Mouse (Mus musculus): Measurements from ENCODE around the gene Gm4353. TPM values are rescaled to one million over a fixed set of nuclear protein-coding genes. Genes with fewer than 3 reads are reported as not detected.
"Not testable (repeated sequence)": the region's sequence is repeated elsewhere in the genome, so short reads cannot be mapped to it uniquely, and the experiment has no call there.

Gm4353 gene
- polyA plus RNA-seq (2015; fragmentation: Nextera tagmentation; extraction: Ambion mirVana) = 1.1 and 2.7 TPM in 2 replicates

GRCm38 (mm10) chr7:116084366-116084765, at the start of gene Gm4353:
TSS of gene Gm4353 (minus strand) at chr7:116084635.
- not testable (repeated sequence) for H3K27ac ChIP-seq (ENCODE audit: low read length); H3K4me2 ChIP-seq (replicated peaks; ENCODE audit: low read depth, low read length); H3K36me3 ChIP-seq (ENCODE audit: insufficient read depth, low read length); H3K27me3 ChIP-seq (ENCODE audit: insufficient read depth, low read length); H3K4me1 ChIP-seq (ENCODE audit: insufficient read depth, low read length); H3K9ac ChIP-seq (replicated peaks; ENCODE audit: low read length); H3K9me3 ChIP-seq (ENCODE audit: low read length); H3K4me3 ChIP-seq (ENCODE audit: low read length); ATAC-seq (ENCODE audit: low FRiP score, low TSS enrichment)
- 98% methylated on average over 11 of the region's 11 CpGs for WGBS

GRCm38 (mm10) chr7:116132078-116132477, 47.6 kb upstream of the Gm4353 start:
- Histone ChIP-seq H3K9ac (replicated peaks; ENCODE audit: low read length) (no peak overlapping the region), H3K4me1 (ENCODE audit: insufficient read depth, low read length) (no peaks in the 10 kb centered on the region), H3K4me3 (ENCODE audit: low read length) (no peak overlapping the region), H3K36me3 (ENCODE audit: insufficient read depth, low read length) (peaks cover 5% of the 10 kb centered on the region; the same call in 1 of the 2 replicates), H3K27me3 (ENCODE audit: insufficient read depth, low read length) (no peaks in the 10 kb centered on the region), H3K4me2 (replicated peaks; ENCODE audit: low read depth, low read length) (no peak overlapping the region), H3K27ac (ENCODE audit: low read length) (no peak overlapping the region), H3K9me3 (ENCODE audit: low read length) (no peaks in the 10 kb centered on the region)
- 2% methylated on average over 5 of the region's 5 CpGs for WGBS
- peak; percentile 47; the same call in 1 of the 2 replicates for ATAC-seq (ENCODE audit: low FRiP score, low TSS enrichment)

DNA sequence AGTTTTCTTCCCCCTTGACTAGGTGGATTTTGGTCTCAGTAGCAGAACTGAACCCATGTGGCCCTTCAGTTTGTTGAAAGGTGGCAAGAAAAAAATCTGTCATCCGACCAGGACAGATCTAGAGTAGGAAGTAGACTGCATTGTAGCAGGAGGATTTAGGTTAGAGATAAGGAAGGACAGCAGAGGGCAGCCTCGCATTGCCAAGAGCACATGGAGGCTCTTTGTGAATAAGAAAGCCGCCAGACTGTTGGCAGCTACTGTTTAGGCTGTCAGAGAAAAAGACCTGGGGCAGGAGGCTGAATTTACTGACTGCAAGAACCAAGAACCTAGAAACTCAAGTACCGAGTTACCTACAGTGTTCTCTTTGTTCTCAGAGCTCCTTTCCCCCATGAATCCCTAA, 47.0 kb upstream of the Gm4353 start:
- WGBS = 28% methylated on average over 4 of the region's 4 CpGs

DNA sequence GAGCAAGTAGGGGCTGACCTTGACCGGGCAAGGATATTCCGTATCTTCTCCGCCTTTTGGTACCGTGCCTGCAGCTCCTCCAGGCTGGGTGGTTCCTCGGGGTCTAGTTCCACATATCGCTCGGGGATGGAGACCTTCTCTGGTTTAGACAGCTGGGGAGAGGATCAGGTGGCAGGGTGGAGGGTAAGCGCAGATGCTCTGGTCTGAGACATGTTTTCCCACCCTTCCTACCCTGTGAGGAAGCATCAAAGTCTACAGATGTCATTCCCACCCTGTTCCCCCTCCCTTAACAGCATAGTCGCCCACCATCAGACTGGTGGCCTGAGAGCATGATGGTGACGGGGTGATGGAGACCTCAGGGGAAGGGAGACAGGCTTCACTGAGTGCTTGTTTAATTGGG, 44.9 kb upstream of the Gm4353 start:
- Histone ChIP-seq H3K27me3 (ENCODE audit: insufficient read depth, low read length) (no peaks in the 10 kb centered on the region), H3K27ac (ENCODE audit: low read length) (no peak overlapping the region), H3K9ac (replicated peaks; ENCODE audit: low read length) (no peak overlapping the region), H3K9me3 (ENCODE audit: low read length) (no peaks in the 10 kb centered on the region), H3K36me3 (ENCODE audit: insufficient read depth, low read length) (peaks cover 3% of the 10 kb centered on the region; the same call in 1 of the 2 replicates), H3K4me2 (replicated peaks; ENCODE audit: low read depth, low read length) (no peak overlapping the region), H3K4me3 (ENCODE audit: low read length) (no peak overlapping the region), H3K4me1 (ENCODE audit: insufficient read depth, low read length) (no peaks in the 10 kb centered on the region)
- peak; percentile 51; the same call in 1 of the 2 replicates for ATAC-seq (ENCODE audit: low FRiP score, low TSS enrichment)
- WGBS = 66% methylated on average over 10 of the region's 10 CpGs

More for the DNA sequence above, 47.0 kb upstream of the Gm4353 start:
- H3K4me2 ChIP-seq (replicated peaks; ENCODE audit: low read depth, low read length) = no peak overlapping the region
- H3K4me1 ChIP-seq (ENCODE audit: insufficient read depth, low read length) = no peaks in the 10 kb centered on the region
- no peak overlapping the region for H3K4me3 ChIP-seq (ENCODE audit: low read length)
- H3K36me3 ChIP-seq (ENCODE audit: insufficient read depth, low read length) = peaks cover 5% of the 10 kb centered on the region; the same call in 1 of the 2 replicates
- no peak overlapping the region for H3K27ac ChIP-seq (ENCODE audit: low read length)
- H3K9ac ChIP-seq (replicated peaks; ENCODE audit: low read length) = no peak overlapping the region
- no peaks in the 10 kb centered on the region for H3K27me3 ChIP-seq (ENCODE audit: insufficient read depth, low read length)
- H3K9me3 ChIP-seq (ENCODE audit: low read length) = no peaks in the 10 kb centered on the region
- ATAC-seq (ENCODE audit: low FRiP score, low TSS enrichment) = no peak

- no peak overlapping the region for H3K27ac ChIP-seq (ENCODE audit: low read length)
- peaks cover 3% of the 10 kb centered on the region; the same call in 1 of the 2 replicates for H3K36me3 ChIP-seq (ENCODE audit: insufficient read depth, low read length)
- no peak for ATAC-seq (ENCODE audit: low FRiP score, low TSS enrichment)
- H3K27me3 ChIP-seq (ENCODE audit: insufficient read depth, low read length) = no peaks in the 10 kb centered on the region
- no peak overlapping the region for H3K9ac ChIP-seq (replicated peaks; ENCODE audit: low read length)
- H3K4me1 ChIP-seq (ENCODE audit: insufficient read depth, low read length) = no peaks in the 10 kb centered on the region
- 91% methylated on average over 8 of the region's 8 CpGs for WGBS
- H3K4me2 ChIP-seq (replicated peaks; ENCODE audit: low read depth, low read length) = no peak overlapping the region
- H3K4me3 ChIP-seq (ENCODE audit: low read length) = no peak overlapping the region
- H3K9me3 ChIP-seq (ENCODE audit: low read length) = no peaks in the 10 kb centered on the region
These were observed 43.9 kb upstream of the Gm4353 start for GRCm38 (mm10) chr7:116128286-116128685.

DNA sequence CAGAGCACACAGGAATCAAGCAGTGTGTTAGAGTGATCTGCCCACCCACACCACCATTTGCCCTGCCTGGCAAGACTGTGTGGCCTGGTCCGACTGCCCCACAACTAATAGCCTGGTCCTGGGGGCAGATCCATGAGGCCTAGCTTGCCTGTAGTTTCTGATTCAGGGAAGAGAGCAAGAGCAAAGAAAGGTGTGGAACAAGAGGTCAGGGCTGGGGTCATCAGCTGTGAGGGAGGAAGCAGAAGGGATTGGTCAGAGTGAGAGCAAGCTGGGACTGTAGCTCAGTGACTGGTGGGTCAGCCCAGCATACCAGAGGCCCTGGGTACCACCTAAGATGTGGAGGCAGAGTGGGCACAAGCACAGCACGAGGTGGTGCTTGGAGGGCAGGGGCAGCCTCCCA, 42.6 kb upstream of the Gm4353 start:
- H3K9ac ChIP-seq (replicated peaks; ENCODE audit: low read length) = no peak overlapping the region
- ATAC-seq (ENCODE audit: low FRiP score, low TSS enrichment) = no peak
- no peaks in the 10 kb centered on the region for H3K4me1 ChIP-seq (ENCODE audit: insufficient read depth, low read length)
- no peaks in the 10 kb centered on the region for H3K27me3 ChIP-seq (ENCODE audit: insufficient read depth, low read length)
- WGBS = 59% methylated on average over 2 of the region's 2 CpGs
- peaks cover 3% of the 10 kb centered on the region; the same call in 1 of the 2 replicates for H3K36me3 ChIP-seq (ENCODE audit: insufficient read depth, low read length)
- H3K4me3 ChIP-seq (ENCODE audit: low read length) = no peak overlapping the region
- H3K27ac ChIP-seq (ENCODE audit: low read length) = no peak overlapping the region
- no peaks in the 10 kb centered on the region for H3K9me3 ChIP-seq (ENCODE audit: low read length)
- no peak overlapping the region for H3K4me2 ChIP-seq (replicated peaks; ENCODE audit: low read depth, low read length)

DNA sequence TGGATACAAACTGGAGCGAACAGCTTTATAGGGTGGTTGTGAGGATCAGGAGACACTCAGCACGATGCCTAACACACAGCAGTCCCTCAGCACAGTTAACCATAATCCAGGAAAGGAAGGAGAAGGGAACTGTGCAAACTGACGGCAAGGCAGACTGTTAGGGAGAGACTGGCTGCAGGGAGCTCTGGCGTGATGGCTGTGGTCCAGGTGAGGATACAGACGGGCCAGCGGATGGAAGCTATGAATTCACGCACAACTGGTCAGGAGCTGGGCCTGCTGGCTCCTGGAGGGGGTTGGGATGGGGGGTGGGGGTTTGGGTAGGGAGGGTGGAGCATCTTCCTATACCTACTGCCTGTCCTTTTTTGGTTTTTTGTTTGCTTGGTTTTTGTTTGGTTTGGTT, 41.2 kb upstream of the Gm4353 start:
- Histone ChIP-seq H3K27ac (ENCODE audit: low read length) (no peak overlapping the region), H3K9ac (replicated peaks; ENCODE audit: low read length) (no peak overlapping the region), H3K9me3 (ENCODE audit: low read length) (no peaks in the 10 kb centered on the region), H3K4me3 (ENCODE audit: low read length) (no peak overlapping the region), H3K4me2 (replicated peaks; ENCODE audit: low read depth, low read length) (no peak overlapping the region), H3K27me3 (ENCODE audit: insufficient read depth, low read length) (no peaks in the 10 kb centered on the region), H3K36me3 (ENCODE audit: insufficient read depth, low read length) (peaks cover 3% of the 10 kb centered on the region; the same call in 1 of the 2 replicates), H3K4me1 (ENCODE audit: insufficient read depth, low read length) (no peaks in the 10 kb centered on the region)
- no peak for ATAC-seq (ENCODE audit: low FRiP score, low TSS enrichment)
- WGBS = 63% methylated on average over 7 of the region's 7 CpGs

DNA sequence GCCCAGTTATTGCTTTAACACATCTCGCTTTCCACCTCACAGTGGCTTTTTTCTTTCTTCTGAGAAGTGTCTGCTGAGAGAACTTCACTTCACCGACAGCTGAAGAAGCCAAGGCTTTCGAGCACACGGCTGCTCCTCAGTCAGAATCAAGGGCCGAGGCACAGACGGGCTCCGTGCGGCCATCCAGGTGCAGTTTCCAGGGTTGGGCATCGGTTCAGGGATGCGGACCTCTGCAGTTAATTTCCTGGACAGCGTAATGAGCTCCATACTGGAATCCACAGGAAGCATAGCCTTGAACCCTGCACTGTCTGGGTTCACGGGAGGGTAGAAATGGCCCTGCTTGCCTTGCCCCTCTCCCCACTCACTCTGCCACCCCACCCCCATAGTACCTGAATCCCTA, 39.6 kb upstream of the Gm4353 start:
- Histone ChIP-seq H3K4me3 (ENCODE audit: low read length) (no peak overlapping the region), H3K27me3 (ENCODE audit: insufficient read depth, low read length) (no peaks in the 10 kb centered on the region), H3K27ac (ENCODE audit: low read length) (no peak overlapping the region), H3K9ac (replicated peaks; ENCODE audit: low read length) (no peak overlapping the region), H3K4me1 (ENCODE audit: insufficient read depth, low read length) (no peaks in the 10 kb centered on the region), H3K9me3 (ENCODE audit: low read length) (peaks cover 5% of the 10 kb centered on the region; the same call in 1 of the 2 replicates), H3K4me2 (replicated peaks; ENCODE audit: low read depth, low read length) (no peak overlapping the region), H3K36me3 (ENCODE audit: insufficient read depth, low read length) (peaks cover under 1% of the 10 kb centered on the region; the same call in 1 of the 2 replicates)
- no peak for ATAC-seq (ENCODE audit: low FRiP score, low TSS enrichment)
- WGBS = 85% methylated on average over 12 of the region's 12 CpGs

GRCm38 (mm10) chr7:116123597-116123985, 39.2 kb upstream of the Gm4353 start:
- no peak overlapping the region for H3K4me2 ChIP-seq (replicated peaks; ENCODE audit: low read depth, low read length)
- H3K27me3 ChIP-seq (ENCODE audit: insufficient read depth, low read length) = no peaks in the 10 kb centered on the region
- H3K9me3 ChIP-seq (ENCODE audit: low read length) = peaks cover 5% of the 10 kb centered on the region; the same call in 1 of the 2 replicates
- H3K4me3 ChIP-seq (ENCODE audit: low read length) = no peak overlapping the region
- H3K9ac ChIP-seq (replicated peaks; ENCODE audit: low read length) = no peak overlapping the region
- H3K4me1 ChIP-seq (ENCODE audit: insufficient read depth, low read length) = no peaks in the 10 kb centered on the region
- no peak overlapping the region for H3K27ac ChIP-seq (ENCODE audit: low read length)
- no peak for ATAC-seq (ENCODE audit: low FRiP score, low TSS enrichment)
- WGBS = 90% methylated on average over 2 of the region's 2 CpGs
- no peaks in the 10 kb centered on the region; the same call in 1 of the 2 replicates for H3K36me3 ChIP-seq (ENCODE audit: insufficient read depth, low read length)

- Histone ChIP-seq H3K4me2 (replicated peaks; ENCODE audit: low read depth, low read length) (no peak overlapping the region), H3K27ac (ENCODE audit: low read length) (no peak overlapping the region), H3K36me3 (ENCODE audit: insufficient read depth, low read length) (no peaks in the 10 kb centered on the region; the same call in 1 of the 2 replicates), H3K4me1 (ENCODE audit: insufficient read depth, low read length) (no peaks in the 10 kb centered on the region), H3K9me3 (ENCODE audit: low read length) (peaks cover 5% of the 10 kb centered on the region; the same call in 1 of the 2 replicates), H3K9ac (replicated peaks; ENCODE audit: low read length) (no peak overlapping the region), H3K4me3 (ENCODE audit: low read length) (no peak overlapping the region), H3K27me3 (ENCODE audit: insufficient read depth, low read length) (no peaks in the 10 kb centered on the region)
- 68% methylated on average over 13 of the region's 13 CpGs for WGBS
- no peak for ATAC-seq (ENCODE audit: low FRiP score, low TSS enrichment)
These were observed 38.7 kb upstream of the Gm4353 start for GRCm38 (mm10) chr7:116122981-116123596.
